Mouse (Mus musculus): ENCODE data around the gene Hs6st3. TPM values are rescaled to one million over a fixed set of nuclear protein-coding genes. Genes with fewer than 3 reads are reported as not detected.

Gene Hs6st3
- polyA plus RNA-seq, 2 experiments from 2014 or later, result not detected

DNA sequence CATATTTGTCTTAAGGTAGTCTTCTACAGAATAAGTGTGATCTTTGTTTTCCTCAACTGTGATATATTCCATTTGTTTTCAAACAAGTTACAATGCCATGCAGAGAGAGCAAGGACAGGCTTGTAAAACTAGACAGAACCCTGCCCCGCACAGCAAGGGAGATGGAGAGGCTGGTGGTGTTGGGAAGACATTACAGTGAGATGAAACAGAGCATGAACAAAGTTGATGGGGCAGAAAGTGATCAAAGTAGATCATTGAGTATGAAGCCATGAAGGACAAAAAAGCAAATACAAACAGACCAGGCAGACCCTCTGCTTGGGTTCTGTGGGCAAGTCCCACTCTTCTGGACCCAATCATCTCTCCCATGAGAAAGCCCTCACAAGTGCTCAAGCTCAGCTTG lies 781.0 kb downstream of the Hs6st3 start:
- ATAC-seq, result no peak

Other genes with a start within 250 kb of the Hs6st3 start
- gene Dzip1, start 212.9 kb upstream of the Hs6st3 start, polyA plus RNA-seq (2017; shearing (Covaris generic)), result 10 to 100 TPM; 10.9 to 12.8 TPM
- gene Dnajc3, start 200.4 kb upstream of the Hs6st3 start, polyA plus RNA-seq (2017; shearing (Covaris generic)), result 10 to 100 TPM; 32.6 to 35.3 TPM
- gene Uggt2, start 38.9 kb upstream of the Hs6st3 start, polyA plus RNA-seq (2017; shearing (Covaris generic)), result 1 to 10 TPM; 2.1 to 3.4 TPM